Mouse (Mus musculus): ENCODE data around the gene Gm8068. TPM values are rescaled to one million over a fixed set of nuclear protein-coding genes. Genes with fewer than 3 reads are reported as not detected.
"Not testable (repeated sequence)": the region's sequence is repeated elsewhere in the genome, so short reads cannot be mapped to it uniquely, and the experiment has no call there.

Gm8068 gene
- not detected in 2 replicates for polyA plus RNA-seq (2012; rRNA removed)

GRCm38 (mm10) chr14:41701785-41702184 lies at the start of gene Gm8068:
Gene Gm8068, minus strand, starts transcription at chr14:41701885.
- not testable (repeated sequence) for DNase-seq (ENCODE audit: extremely low spot score in 1 of 2, low spot score in 1 of 2)

DNA sequence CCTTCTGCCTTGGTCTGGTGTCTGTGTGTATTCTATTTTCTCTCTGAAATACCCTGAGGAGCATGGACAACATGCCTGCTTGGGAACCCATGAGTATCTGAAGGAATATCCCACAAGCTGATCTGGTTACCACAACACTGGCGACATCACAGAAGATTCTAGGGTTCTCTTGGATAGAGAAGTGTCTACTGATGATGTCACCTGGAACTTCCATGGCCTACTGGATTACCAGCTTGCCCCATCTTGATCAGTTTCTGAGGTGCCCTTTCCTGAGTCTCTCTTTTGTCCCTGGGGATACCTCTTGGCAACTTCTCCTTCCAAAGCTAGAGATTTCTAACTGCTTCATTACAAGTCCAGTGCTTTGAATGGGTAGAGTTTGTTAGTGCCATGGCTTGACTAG lies 48.8 kb upstream of the Gm8068 start, which contains the start of gene Gm7929:
TSS of gene Gm7929 (minus strand) at position 101 of the 400 bp plus-strand sequence.
- DNase-seq (ENCODE audit: extremely low spot score in 1 of 2, low spot score in 1 of 2) = not testable (repeated sequence)

- not testable (repeated sequence) for DNase-seq (ENCODE audit: extremely low spot score in 1 of 2, low spot score in 1 of 2)
Observed at GRCm38 (mm10) chr14:41723437-41723836, 21.8 kb upstream of the Gm8068 start.

- DNase-seq (ENCODE audit: extremely low spot score in 1 of 2, low spot score in 1 of 2) = not testable (repeated sequence)
Observed at GRCm38 (mm10) chr14:41717180-41717579, 15.5 kb upstream of the Gm8068 start.

- peak in 1 of 2 experiments; percentile 11 for DNase-seq (ENCODE audit: extremely low spot score in 1 of 2, low spot score in 1 of 2)
Observed at GRCm38 (mm10) chr14:41648176-41648575, 53.5 kb downstream of the Gm8068 start.

Other genes starting within 250 kb of the Gm8068 start
- not detected in 2 replicates for gene Gm7954, start 248.4 kb downstream of the Gm8068 start, polyA plus RNA-seq (2012; rRNA removed)
- not detected in 2 replicates for gene Gm3486, start 212.4 kb downstream of the Gm8068 start, polyA plus RNA-seq (2012; rRNA removed)
- gene Gm7970, start 146.3 kb downstream of the Gm8068 start, polyA plus RNA-seq (2012; rRNA removed) = not detected in 2 replicates
- gene 1700049E17Rik2, start 128.7 kb downstream of the Gm8068 start, polyA plus RNA-seq (2012; rRNA removed) = not detected in 2 replicates
- gene Gm3072, start 77.3 kb downstream of the Gm8068 start, polyA plus RNA-seq (2012; rRNA removed) = not detected in 2 replicates
- gene Gm3676, start 55.4 kb downstream of the Gm8068 start, polyA plus RNA-seq (2012; rRNA removed) = not detected in 2 replicates
- gene Gm7929, start 48.7 kb upstream of the Gm8068 start, polyA plus RNA-seq (2012; rRNA removed) = not detected in 2 replicates
- gene Gm47189, start 70.6 kb upstream of the Gm8068 start, polyA plus RNA-seq (2012; rRNA removed) = not detected in 2 replicates
- not detected in 2 replicates for gene Gm7980, start 205.4 kb upstream of the Gm8068 start, polyA plus RNA-seq (2012; rRNA removed)
- gene 1700049E17Rik1, start 223.1 kb upstream of the Gm8068 start, polyA plus RNA-seq (2012; rRNA removed) = not detected in 2 replicates
- 0.08 TPM in 1 of 2 replicates, not detected in the other for gene 1700024B05Rik, start 242.1 kb upstream of the Gm8068 start, polyA plus RNA-seq (2012; rRNA removed)

Measured in frontal cortex, adult 2 months (tissue).